Mouse (Mus musculus): ENCODE data around the gene Icam5. TPM values are rescaled to one million over a fixed set of nuclear protein-coding genes. Genes with fewer than 3 reads are reported as not detected.

The Icam5 gene
- 0.52 and 0.62 TPM in 2 replicates for polyA plus RNA-seq (2012)

DNA sequence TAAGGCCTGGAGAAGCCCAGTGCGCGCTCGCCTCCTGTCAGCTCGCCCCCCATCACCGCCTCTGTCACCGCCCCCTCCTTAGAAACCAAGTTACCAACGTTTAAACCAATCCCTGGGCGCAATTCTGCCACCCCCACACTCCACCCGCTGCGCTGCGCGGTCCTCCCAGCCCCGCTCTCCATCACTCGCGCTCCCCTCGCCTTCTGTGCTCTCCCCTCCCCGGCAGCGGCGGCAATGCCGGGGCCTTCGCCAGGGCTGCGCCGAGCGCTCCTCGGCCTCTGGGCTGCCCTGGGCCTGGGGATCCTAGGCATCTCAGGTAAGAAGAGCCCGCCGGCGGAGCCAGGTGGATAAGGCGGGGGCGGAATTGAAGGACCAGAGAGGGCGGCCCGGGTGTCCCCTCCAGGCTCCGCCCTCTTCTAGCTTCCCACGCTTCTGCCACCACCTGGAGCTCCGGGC, at the start of gene Icam5:
TSS of gene Icam5 (plus strand) at position 178 of the 456 bp plus-strand sequence.
- TF ChIP-seq GATA1 (IDR thresholded peaks at IDR 0.05; ENCODE audit: low read length), result no peak

DNA sequence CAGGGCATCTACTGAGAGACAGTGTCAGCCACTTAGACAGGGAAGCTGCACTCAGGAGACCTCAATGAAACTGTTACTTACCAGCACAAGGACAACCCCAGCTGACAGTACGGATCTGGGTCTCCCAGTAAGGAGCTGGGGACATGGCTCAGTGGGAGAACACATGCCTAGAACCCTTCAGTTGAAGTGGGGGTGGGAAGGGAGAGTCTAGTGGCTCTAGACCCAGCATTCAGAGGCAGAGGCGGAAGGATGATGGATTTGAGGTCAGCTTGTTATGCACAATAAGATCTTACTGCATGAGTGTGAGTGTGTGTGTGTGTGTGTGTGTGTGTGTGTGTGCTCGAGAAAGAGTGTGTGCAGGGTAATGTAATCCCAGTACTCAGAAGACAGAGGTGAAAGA, 49.7 kb upstream of the Icam5 start:
- no peak for TF ChIP-seq GATA1 (IDR thresholded peaks at IDR 0.05; ENCODE audit: low read length)

DNA sequence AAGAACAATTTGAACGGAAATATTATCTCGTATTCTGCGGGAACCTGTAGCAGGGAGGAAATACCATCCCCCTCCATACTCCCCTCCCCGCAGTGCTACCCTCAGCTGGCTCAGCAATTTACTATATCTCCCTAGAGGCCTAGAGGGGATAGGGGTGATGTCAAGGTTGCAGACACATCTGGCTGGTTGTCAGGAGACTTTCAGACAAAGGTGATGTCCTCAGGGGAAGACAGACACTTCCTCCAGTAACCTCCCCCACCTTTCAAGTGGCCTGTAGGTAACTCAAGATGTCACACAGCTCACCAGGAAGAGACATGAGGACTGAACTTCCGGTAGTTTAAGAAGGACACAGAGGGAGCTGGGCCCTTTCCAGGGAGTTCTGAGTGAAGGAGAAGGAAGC, 48.7 kb upstream of the Icam5 start:
- TF ChIP-seq GATA1 (IDR thresholded peaks at IDR 0.05; ENCODE audit: low read length), result no peak

DNA sequence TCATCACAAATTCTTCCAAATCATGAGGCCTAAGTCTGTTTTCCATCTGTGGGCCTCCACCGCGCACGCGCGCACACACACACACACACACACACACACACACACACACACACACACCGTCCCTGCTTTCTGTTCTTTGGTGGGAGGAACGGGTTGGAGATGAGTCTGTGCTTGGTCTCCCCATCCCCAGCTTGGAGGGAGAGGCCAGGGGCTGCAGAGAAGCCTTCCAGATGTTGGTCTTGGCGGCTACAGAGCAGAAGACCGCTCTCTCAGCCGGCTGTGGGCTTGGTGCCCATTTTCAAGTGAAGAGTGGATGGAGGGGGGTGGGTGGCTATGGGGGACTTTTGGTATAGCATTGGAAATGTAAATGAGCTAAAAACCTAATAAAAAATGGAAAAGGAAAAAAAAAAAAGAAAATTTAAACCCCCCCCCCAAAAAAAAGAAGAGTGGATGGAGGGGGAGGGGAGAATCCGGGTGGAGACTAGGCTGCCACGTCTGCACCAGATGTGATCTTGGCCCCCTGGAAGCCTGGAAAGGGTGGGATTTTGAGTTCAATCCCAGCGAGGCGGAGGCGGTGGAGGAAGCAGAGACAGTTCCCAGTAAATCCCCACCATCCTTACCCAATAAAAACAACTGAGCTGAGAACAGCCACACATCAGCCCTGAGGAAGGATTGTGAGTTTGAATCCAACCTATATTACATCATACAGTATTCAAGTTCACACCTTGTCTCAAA, 44.8 kb upstream of the Icam5 start:
- no peak for TF ChIP-seq GATA1 (IDR thresholded peaks at IDR 0.05; ENCODE audit: low read length)

DNA sequence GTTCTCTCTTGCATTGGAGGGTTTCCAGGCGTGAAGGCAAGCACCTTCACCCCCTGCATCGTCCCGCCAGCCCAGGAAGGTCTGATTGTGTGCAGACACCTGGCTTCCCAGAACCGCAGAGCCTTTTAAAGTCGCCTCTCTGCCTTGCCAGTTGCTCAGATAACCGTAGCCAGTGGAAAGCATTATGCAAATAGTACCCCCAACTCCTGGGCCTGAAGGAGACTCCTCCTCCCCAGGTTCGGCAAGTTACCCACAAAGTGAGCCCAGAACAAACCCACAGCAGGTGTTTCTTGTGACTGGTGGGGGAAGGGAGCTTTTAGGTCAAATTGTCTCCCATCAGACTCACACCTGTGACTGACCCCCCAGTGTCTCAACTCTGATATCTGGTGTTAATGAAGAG, 43.9 kb upstream of the Icam5 start:
- TF ChIP-seq GATA1 (IDR thresholded peaks at IDR 0.05; ENCODE audit: low read length), result no peak

DNA sequence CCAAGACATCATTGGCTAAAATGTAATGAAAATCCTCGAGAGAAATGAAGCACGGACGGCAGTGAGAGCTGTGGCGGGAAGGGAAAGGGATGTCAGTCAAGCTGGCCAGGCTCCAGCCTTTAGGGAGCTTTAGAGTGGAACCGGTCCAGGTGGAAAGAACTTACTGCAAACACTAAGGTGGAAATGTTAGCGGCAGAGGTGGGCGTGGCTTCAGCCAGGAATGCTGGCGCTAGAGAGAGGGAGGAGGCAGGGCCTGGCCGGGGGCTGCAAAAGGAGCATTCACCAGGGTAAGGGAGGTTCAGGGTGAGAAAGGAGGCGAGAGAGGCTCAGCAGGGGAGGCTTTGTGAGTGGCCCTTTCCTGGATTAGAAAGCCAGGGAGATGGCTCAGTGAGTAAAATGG, 41.0 kb upstream of the Icam5 start:
- TF ChIP-seq GATA1 (IDR thresholded peaks at IDR 0.05; ENCODE audit: low read length), result no peak

DNA sequence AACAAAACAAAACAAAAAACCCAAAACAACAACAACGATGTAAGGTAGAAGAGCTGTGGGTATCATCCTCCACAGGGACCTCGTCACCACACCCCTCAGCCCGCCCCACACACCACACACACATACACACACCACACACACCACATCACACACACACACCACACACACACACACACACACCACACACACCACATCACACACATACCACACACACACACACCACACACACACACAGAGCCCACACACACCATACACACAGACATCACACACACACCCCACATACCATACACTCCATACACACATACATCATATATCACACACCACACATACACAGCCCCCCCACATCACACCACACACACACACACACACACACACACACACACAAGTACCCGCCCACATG, 40.3 kb upstream of the Icam5 start:
- no peak for TF ChIP-seq GATA1 (IDR thresholded peaks at IDR 0.05; ENCODE audit: low read length)

DNA sequence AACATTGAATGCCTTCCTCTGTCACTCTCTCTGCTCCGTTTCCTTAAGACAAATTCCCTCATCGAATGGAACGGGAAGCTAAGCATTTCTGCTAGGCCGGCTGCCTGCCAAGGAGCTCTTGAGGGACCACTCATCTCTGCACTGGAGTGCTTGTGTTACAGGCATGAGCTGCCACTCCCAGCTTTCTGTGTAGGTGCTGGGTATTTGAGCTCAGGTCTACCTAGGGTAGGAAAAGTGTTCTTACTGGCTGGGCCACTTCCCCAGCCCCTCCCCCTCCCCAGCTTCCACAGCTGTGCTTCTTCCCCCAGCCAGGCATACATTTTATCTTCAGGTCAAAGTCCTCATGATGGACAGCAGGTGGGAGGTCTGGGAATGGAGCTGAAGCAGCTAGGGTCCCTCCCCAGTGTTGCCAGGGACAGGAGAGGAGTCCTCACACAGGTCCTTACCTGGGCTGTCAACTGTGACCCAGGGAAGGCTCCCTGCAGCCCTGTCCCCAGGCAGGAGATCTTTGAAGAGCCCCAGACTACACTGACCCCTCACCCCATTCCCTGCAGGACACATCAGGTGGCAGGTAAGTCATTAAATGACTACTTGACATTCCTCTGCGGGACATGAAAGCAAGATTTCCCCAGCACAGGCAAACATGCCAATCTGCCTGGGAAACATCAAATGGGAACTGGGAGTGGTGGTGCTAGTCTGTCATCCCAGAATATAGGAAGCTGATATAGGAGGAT, 38.5 kb upstream of the Icam5 start:
- no peak for TF ChIP-seq GATA1 (IDR thresholded peaks at IDR 0.05; ENCODE audit: low read length)

DNA sequence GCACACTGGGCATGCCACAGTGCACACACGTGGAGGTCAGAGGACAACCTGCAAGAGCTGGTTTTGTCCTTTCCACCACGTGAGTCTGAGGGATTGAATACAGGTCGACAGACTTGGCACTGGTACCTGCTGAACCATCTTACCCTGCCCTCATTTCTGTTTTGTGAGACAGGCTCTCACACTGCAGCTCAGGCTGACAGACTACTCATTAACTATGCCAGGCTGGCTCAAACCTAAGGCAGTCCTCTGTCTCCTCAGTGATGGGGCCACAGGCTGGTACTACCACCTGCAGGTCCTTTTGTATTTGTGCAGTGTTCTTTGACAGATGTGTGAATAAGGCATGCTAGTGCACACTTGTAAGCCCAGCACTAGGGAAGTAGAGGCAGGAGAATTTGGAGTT, 36.8 kb upstream of the Icam5 start:
- TF ChIP-seq GATA1 (IDR thresholded peaks at IDR 0.05; ENCODE audit: low read length), result no peak

DNA sequence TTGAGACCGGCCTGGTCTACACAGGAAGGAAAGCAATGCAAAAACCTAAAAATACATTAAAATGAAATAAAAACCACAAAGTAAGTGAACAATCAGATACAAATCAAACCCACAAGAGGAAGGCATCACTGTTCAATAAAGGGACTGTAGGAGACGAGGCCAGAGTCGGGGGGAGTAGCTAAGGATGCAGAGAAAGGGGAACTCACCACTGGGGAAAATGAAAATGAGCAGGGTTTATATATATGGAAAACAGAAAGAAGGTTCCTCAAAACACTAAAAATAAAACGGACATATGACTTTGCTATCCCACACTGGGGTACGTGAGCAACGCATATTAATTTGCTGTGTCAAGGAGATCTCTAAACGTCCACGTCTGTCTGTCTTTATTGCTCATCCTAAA, 34.8 kb upstream of the Icam5 start:
- no peak for TF ChIP-seq GATA1 (IDR thresholded peaks at IDR 0.05; ENCODE audit: low read length)

DNA sequence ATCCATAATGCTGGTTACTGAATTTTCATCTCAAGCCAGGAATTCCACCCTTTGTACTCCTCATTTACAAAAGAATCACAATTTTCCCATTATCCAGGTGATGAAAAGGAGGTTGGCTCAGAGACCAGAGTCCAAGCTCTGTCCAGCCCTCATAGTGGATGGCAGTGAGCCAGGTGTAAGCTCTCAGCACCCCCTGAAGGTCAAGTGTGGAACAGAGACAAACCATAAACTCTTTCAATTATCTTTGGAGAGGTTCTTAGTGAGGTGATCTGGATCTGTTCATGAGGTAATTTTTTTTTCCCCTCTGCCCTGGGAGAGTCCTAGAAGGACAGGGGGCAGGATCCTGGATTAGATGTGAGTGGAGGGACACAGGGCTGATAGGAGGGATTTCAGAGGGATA, 31.1 kb upstream of the Icam5 start:
- no peak for TF ChIP-seq GATA1 (IDR thresholded peaks at IDR 0.05; ENCODE audit: low read length)

DNA sequence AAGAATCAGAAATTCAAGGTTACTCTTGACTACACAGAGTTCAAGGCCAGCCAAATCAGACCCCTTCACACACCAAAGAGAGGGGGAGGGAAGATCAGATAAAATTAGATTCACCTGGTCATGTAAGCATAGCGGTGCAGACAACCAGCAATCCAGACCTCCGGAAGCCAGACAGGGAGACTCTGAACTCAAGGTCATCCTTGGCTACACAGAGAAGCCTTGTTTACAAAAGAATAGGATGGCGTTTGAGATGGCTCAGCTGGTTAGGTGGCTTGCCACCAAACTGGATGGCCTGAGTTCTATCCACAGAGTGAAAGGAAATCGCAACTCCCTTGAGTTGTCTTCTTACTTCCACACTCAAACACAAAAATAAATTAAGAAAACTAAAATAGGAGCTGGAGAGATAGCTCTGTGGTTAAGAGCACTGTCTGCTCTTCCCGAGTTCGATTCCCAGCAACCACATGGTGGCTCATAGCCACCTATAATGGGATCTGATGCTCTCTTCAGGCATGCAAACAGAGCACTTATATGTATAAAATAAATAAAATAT, 30.1 kb upstream of the Icam5 start:
- no peak for TF ChIP-seq GATA1 (IDR thresholded peaks at IDR 0.05; ENCODE audit: low read length)

DNA sequence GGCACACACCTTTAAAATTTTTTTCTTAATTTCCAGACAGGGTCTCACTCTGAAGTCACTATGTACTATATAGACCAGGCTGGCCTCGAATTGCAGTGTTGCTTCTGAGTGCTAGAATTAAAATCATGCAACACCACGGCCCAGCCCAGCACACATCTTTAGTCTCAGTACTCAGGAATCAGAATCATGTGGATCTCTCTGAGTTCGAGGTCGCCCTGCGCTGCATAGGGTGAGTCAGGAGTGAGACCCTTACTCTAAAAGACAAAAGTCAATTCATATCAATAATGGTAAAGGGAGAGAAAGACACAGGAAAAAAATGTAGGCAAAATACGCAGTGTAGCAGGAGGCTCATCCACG, 29.6 kb upstream of the Icam5 start:
- TF ChIP-seq GATA1 (IDR thresholded peaks at IDR 0.05; ENCODE audit: low read length), result no peak

DNA sequence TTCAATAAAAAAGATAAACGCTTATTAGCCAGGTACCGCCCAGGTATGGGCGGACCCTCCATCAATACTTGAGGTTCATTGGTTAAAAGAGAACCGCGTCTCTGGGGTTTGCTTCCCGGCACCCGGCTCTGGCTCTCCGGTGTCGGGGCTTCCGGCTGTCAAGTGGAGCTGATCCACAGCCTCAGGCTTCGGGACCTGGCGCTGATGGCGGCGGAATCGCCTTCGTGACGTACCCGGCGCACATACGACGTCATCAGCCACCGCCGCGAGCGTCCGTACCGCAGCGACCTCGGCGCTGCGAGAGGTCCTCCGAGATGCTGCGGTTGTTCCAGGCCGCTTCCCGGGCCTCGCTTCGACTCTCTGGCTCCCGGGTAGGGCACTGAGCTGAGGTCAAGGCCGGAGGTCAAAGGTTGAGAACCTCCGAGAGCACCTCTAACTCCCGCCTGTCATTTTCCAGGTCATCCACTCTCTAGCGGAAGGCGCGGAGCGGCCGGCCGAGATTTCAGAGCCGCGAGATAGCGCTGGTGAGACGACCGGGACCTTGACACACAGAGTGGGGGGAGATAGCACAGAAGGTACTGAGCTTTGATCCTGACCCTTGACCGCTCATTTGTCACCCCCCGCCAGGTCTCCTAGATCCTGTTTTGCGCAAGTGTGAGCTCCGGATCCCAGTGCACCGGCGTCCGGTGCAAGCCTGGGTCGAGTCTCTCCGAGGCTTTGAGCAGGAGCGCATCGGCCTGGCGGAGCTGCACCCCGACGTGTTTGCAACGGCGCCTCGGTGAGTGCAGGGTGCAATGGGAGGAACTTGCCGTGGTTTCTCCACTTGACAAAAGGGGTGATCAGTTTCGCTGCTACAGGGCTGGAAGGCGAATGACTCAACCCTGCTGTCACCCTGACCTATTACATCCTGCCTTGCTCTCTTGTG, 29.0 kb upstream of the Icam5 start, which contains the start of gene Mrpl4:
TSS of gene Mrpl4 (plus strand) at position 112 of the 925 bp plus-strand sequence.
- no peak for TF ChIP-seq GATA1 (IDR thresholded peaks at IDR 0.05; ENCODE audit: low read length)

DNA sequence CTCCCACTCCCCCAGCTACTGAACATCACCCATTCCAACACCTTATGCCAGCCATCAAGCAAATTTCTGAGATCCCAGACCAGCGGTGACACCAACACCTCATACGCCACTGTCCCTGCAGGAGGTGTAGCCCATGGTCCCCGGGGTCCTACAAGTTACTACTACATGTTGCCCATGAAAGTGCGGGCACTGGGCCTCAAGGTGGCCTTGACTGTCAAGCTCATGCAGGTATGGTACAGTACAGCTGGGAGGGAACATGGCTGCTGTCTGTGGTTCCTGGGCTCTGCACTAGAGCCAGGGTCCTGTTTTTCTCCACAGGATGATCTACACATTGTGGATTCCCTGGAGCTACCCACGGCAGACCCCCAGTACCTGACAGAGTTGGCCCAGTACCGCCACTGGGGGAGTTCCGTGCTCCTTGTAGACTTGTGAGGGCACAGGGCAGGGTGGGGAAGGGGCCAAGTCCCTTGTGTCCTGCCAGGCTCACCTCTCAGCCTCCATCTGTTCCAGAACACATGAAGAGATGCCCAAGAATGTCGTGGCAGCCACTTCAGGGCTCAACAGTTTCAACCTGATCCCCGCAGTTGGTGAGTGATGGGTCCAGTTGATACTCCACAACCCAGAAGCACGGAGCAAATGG, 24.4 kb upstream of the Icam5 start:
- no peak for TF ChIP-seq GATA1 (IDR thresholded peaks at IDR 0.05; ENCODE audit: low read length)
